ENCODE assay signal across 9 mouse cellular contexts in genomic region chr3:53202184-53202583, GRCm38 (mm10).
DNase-seq lines count a peak whose midpoint lies in the region; ATAC-seq and TF ChIP-seq lines count a peak whose summit lies in the region.
"Had no signal": no experiment of that assay in that cellular context is flagged by ENCODE, and none has a peak within 500 bp of the region (broad histone marks: within the 10 kb centered on the region; RNA-seq: fewer than 3 reads in every experiment).

No protein-coding gene starts in this region.

- no peak overlapping the region for H3K9ac ChIP-seq in lung, postnatal 0 days (replicated peaks; ENCODE audit: low read depth)
- no peak overlapping the region for H3K9ac ChIP-seq in neural tube, embryonic 14.5 days (replicated peaks; ENCODE audit: low read depth, low read length)

- TF ChIP-seq POLR2A in lung, adult 2 months (IDR thresholded peaks at IDR 0.05; ENCODE audit: borderline replicate concordance, extremely low read depth, low read depth, low read length): no peak

- H3K9me3 ChIP-seq in lung, postnatal 0 days (ENCODE audit: low read length): no peaks in the 10 kb centered on the region
- H3K9me3 ChIP-seq in neural tube, embryonic 14.5 days (ENCODE audit: control insufficient read depth, low read length): no peaks in the 10 kb centered on the region

- no peak; the same call in none of the 2 replicates for TF ChIP-seq EP300 in lung, postnatal 0 days (IDR thresholded peaks at IDR 0.05)

- H3K27me3 ChIP-seq in lung, postnatal 0 days (replicated peaks; ENCODE audit: insufficient read depth, low read length): no peaks in the 10 kb centered on the region
- H3K27me3 ChIP-seq in neural tube, embryonic 14.5 days (ENCODE audit: control insufficient read depth, insufficient read depth, low read length): no peaks in the 10 kb centered on the region

- 38% methylated on average over 6 of the region's 6 CpGs for WGBS in lung, postnatal 0 days
- WGBS in lung, adult 2 months: 49% methylated on average over 6 of the region's 6 CpGs
- 19% methylated on average over 6 of the region's 6 CpGs for WGBS in neural tube, embryonic 14.5 days

- ATAC-seq in lung, postnatal 0 days: 0 out of 2 replicates have a peak, but pooled peaks have one; percentile 18
- peak; percentile 65 for ATAC-seq in neural tube, embryonic 14.5 days (ENCODE audit: low read depth)
- ATAC-seq in megakaryocyte-erythroid progenitor cell, adult 5-6 weeks (replicated peaks; ENCODE audit: low FRiP score, low TSS enrichment, poor library complexity, severe bottlenecking): no peak

- H3K4me1 ChIP-seq in lung, postnatal 0 days (ENCODE audit: insufficient read depth, low read depth, low read length): peaks cover 4% of the 10 kb centered on the region; the same call in 1 of the 2 replicates
- no peaks in the 10 kb centered on the region; the same call in none of the 2 replicates for H3K4me1 ChIP-seq in lung, adult 2 months (ENCODE audit: control insufficient read depth, insufficient read depth, low read length)
- peaks cover 8% of the 10 kb centered on the region for H3K4me1 ChIP-seq in neural tube, embryonic 14.5 days (ENCODE audit: control insufficient read depth, insufficient read depth, low read length)

- no peak for TF ChIP-seq CTCF in lung, postnatal 0 days (IDR thresholded peaks at IDR 0.05)
- no peak for TF ChIP-seq CTCF in lung, adult 2 months (IDR thresholded peaks at IDR 0.05; ENCODE audit: insufficient read depth, low read length)

- no peak overlapping the region for H3K4me2 ChIP-seq in lung, postnatal 0 days (replicated peaks; ENCODE audit: low read depth, low read length)
- no peak overlapping the region for H3K4me2 ChIP-seq in neural tube, embryonic 14.5 days (ENCODE audit: low read depth, low read length)

- H3K27ac ChIP-seq in lung, postnatal 0 days (ENCODE audit: low read length): no peak overlapping the region
- peak overlapping the region; percentile 3; the same call in 1 of the 2 replicates for H3K27ac ChIP-seq in neural tube, embryonic 14.5 days (ENCODE audit: low read depth, low read length)

- H3K4me3 ChIP-seq in lung, postnatal 0 days (ENCODE audit: low read depth, low read length): no peak overlapping the region
- no peak overlapping the region for H3K4me3 ChIP-seq in lung, adult 2 months (replicated peaks; ENCODE audit: extremely low read depth, low read depth, low read length)
- H3K4me3 ChIP-seq in neural tube, embryonic 14.5 days (ENCODE audit: low read depth, low read length): no peak overlapping the region
- H3K4me3 ChIP-seq: erythroblast, embryonic 14.5 days had no signal

- intact Hi-C loops in heart, postnatal 10 days (cut with DNase I): no loop called here

- peak; percentile 55 for DNase-seq in adrenal gland, adult 2 months
- no peak for DNase-seq in adrenal gland, adult 8-10 months
- no peak for DNase-seq in lung, postnatal 0 days (ENCODE audit: low spot score)
- no peak for DNase-seq in lung, adult 2 months
- DNase-seq in heart, postnatal 10 days: peak; percentile 44 to 45
- no peak for DNase-seq in layer of hippocampus, adult 8-10 months (ENCODE audit: low spot score in 2 of 2)

- H3K36me3 ChIP-seq in lung, postnatal 0 days (ENCODE audit: insufficient read depth, low read length): no peaks in the 10 kb centered on the region
- no peaks in the 10 kb centered on the region for H3K36me3 ChIP-seq in neural tube, embryonic 14.5 days (ENCODE audit: control insufficient read depth, insufficient read depth, low read length)

Comparison
In these comparisons a context has a peak if more than half of its experiments do, and no peak if none do; other contexts are left out.
1. DNase-seq: peak in adrenal gland, adult 2 months (single experiment) and heart, postnatal 10 days (2 of 2); none in adrenal gland, adult 8-10 months (single experiment), lung, postnatal 0 days (single experiment), lung, adult 2 months (single experiment) and layer of hippocampus, adult 8-10 months (0 of 2).